Mouse (Mus musculus): ENCODE measurements around the gene Ppp1r36. TPM values are rescaled to one million over a fixed set of nuclear protein-coding genes. Genes with fewer than 3 reads are reported as not detected.

Ppp1r36 gene
- polyA plus RNA-seq, 1 experiment = 0.72 TPM

DNA sequence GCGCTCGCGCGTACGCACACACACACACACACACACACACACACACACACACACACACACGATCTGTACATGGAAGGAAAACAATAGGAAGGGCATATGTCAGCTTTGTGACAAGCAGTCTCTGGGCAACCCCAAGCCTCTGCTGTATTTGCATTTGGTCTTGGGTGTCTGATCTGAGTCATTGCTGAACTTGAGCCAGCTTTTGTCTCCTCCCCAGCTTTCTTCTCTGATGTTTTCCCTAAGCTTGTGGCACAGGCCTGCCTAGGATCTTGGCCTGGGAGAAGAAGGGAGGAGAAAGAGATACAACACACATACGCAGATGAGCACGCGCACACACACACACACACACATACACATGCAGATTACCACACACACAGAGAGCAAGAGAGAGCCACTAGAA lies 46.1 kb downstream of the Ppp1r36 start:
- H3K27me3 ChIP-seq (ENCODE audit: control insufficient read depth, insufficient read depth, low read length) = no peaks in the 10 kb centered on the region
- H3K27ac ChIP-seq (ENCODE audit: insufficient read depth, low read length) = no peak overlapping the region
- 77% methylated on average over 9 of the region's 9 CpGs for WGBS
- TF ChIP-seq POLR2A (IDR thresholded peaks at IDR 0.05; ENCODE audit: borderline replicate concordance, insufficient read depth, low read length) = no peak
- no peak for TF ChIP-seq CTCF (IDR thresholded peaks at IDR 0.05; ENCODE audit: borderline replicate concordance, insufficient read depth, low read depth, low read length)
- no peaks in the 10 kb centered on the region for H3K4me1 ChIP-seq (ENCODE audit: control insufficient read depth, insufficient read depth, low read length)
- DNase-seq = no peak
- no peak overlapping the region for H3K4me3 ChIP-seq (replicated peaks; ENCODE audit: insufficient read depth, low read depth, low read length)

DNA sequence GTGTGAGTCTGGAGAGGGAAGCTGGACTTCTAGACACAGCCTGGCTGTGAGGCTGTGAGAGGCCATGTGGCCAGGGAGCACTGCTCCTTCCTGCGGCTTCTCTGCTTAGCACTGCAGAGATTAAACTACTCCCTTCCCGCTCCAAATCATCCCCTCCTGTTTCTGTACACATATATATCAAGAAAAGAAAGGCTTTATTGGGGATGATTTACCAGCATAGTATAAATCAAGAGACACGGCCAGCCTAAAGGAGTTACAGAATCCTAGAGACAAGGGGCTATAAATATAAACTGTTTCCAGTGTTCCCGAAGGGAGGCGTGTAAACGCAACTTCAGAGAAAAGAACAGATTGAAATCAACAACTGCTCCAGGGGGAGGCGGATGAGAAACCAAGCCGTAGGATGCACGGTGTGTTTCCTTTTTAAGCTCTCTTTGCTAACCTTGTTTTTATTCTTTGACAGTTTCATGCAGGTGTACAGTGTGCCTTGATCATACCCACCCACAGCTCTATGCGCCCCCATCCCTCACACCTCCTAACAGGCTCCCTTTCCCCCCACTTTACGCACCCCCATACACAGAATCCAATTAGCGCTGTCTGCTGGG lies 47.4 kb downstream of the Ppp1r36 start:
- DNase-seq = no peak
- H3K4me3 ChIP-seq (replicated peaks; ENCODE audit: insufficient read depth, low read depth, low read length) = no peak overlapping the region
- TF ChIP-seq CTCF (IDR thresholded peaks at IDR 0.05; ENCODE audit: borderline replicate concordance, insufficient read depth, low read depth, low read length) = no peak
- TF ChIP-seq POLR2A (IDR thresholded peaks at IDR 0.05; ENCODE audit: borderline replicate concordance, insufficient read depth, low read length) = no peak
- H3K27me3 ChIP-seq (ENCODE audit: control insufficient read depth, insufficient read depth, low read length) = no peaks in the 10 kb centered on the region
- WGBS = 79% methylated on average over 12 of the region's 12 CpGs
- H3K27ac ChIP-seq (ENCODE audit: insufficient read depth, low read length) = no peak overlapping the region
- H3K4me1 ChIP-seq (ENCODE audit: control insufficient read depth, insufficient read depth, low read length) = no peaks in the 10 kb centered on the region

DNA sequence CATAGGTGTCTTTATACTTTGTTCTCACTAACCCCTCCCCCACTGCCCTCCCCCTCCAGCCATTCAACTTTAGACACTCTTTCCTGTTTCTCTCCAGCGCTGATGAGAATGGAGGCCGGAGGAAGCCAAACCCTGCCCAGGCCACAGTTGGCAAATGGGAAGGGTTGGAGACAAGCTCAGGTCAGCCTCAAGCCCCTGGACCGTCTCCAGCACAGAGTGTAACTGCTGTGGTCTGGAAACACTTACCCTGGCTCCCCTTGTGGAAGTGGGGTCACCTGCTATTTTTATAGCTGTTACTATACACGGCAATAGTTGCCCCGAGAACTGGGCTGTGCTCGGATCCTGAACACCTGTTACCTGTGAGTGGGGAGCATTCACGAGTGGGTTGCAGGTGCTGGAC lies 49.3 kb downstream of the Ppp1r36 start:
- no peak for TF ChIP-seq POLR2A (IDR thresholded peaks at IDR 0.05; ENCODE audit: borderline replicate concordance, insufficient read depth, low read length)
- TF ChIP-seq CTCF (IDR thresholded peaks at IDR 0.05; ENCODE audit: borderline replicate concordance, insufficient read depth, low read depth, low read length) = no peak
- Histone ChIP-seq H3K4me1 (ENCODE audit: control insufficient read depth, insufficient read depth, low read length) (no peaks in the 10 kb centered on the region), H3K27me3 (ENCODE audit: control insufficient read depth, insufficient read depth, low read length) (no peaks in the 10 kb centered on the region), H3K4me3 (replicated peaks; ENCODE audit: insufficient read depth, low read depth, low read length) (no peak overlapping the region), H3K27ac (ENCODE audit: insufficient read depth, low read length) (no peak overlapping the region)
- WGBS = 43% methylated on average over 7 of the region's 7 CpGs
- DNase-seq = no peak

- WGBS = 69% methylated on average over 7 of the region's 7 CpGs
- H3K4me1 ChIP-seq (ENCODE audit: control insufficient read depth, insufficient read depth, low read length) = no peaks in the 10 kb centered on the region
- H3K27ac ChIP-seq (ENCODE audit: insufficient read depth, low read length) = no peak overlapping the region
- no peak for TF ChIP-seq POLR2A (IDR thresholded peaks at IDR 0.05; ENCODE audit: borderline replicate concordance, insufficient read depth, low read length)
- TF ChIP-seq CTCF (IDR thresholded peaks at IDR 0.05; ENCODE audit: borderline replicate concordance, insufficient read depth, low read depth, low read length) = no peak
- DNase-seq = no peak
- no peaks in the 10 kb centered on the region for H3K27me3 ChIP-seq (ENCODE audit: control insufficient read depth, insufficient read depth, low read length)
- no peak overlapping the region for H3K4me3 ChIP-seq (replicated peaks; ENCODE audit: insufficient read depth, low read depth, low read length)
Observed at GRCm38 (mm10) chr12:76467256-76467655, 49.9 kb downstream of the Ppp1r36 start.

GRCm38 (mm10) chr12:76472046-76472445 lies 54.7 kb downstream of the Ppp1r36 start:
- Histone ChIP-seq H3K27ac (ENCODE audit: insufficient read depth, low read length) (no peak overlapping the region), H3K4me3 (replicated peaks; ENCODE audit: insufficient read depth, low read depth, low read length) (no peak overlapping the region), H3K4me1 (ENCODE audit: control insufficient read depth, insufficient read depth, low read length) (no peaks in the 10 kb centered on the region), H3K27me3 (ENCODE audit: control insufficient read depth, insufficient read depth, low read length) (no peaks in the 10 kb centered on the region)
- WGBS = 12% methylated on average over 4 of the region's 4 CpGs
- TF ChIP-seq CTCF (IDR thresholded peaks at IDR 0.05; ENCODE audit: borderline replicate concordance, insufficient read depth, low read depth, low read length) = peak; percentile 67
- TF ChIP-seq POLR2A (IDR thresholded peaks at IDR 0.05; ENCODE audit: borderline replicate concordance, insufficient read depth, low read length) = no peak
- peak; percentile 59 to 65 for DNase-seq

GRCm38 (mm10) chr12:76473562-76474245 lies 56.4 kb downstream of the Ppp1r36 start:
- WGBS = 76% methylated on average over 10 of the region's 10 CpGs

GRCm38 (mm10) chr12:76474246-76474583 lies 56.9 kb downstream of the Ppp1r36 start:
- 87% methylated on average over 8 of the region's 8 CpGs for whole genome bisulfite sequencing
- no peaks in the 10 kb centered on the region for H3K27me3 ChIP-seq (ENCODE audit: control insufficient read depth, insufficient read depth, low read length)
- DNase-seq = no peak
- TF ChIP-seq CTCF (IDR thresholded peaks at IDR 0.05; ENCODE audit: borderline replicate concordance, insufficient read depth, low read depth, low read length) (no peak), POLR2A (IDR thresholded peaks at IDR 0.05; ENCODE audit: borderline replicate concordance, insufficient read depth, low read length) (no peak)
- no peak overlapping the region for H3K27ac ChIP-seq (ENCODE audit: insufficient read depth, low read length)
- no peak overlapping the region for H3K4me3 ChIP-seq (replicated peaks; ENCODE audit: insufficient read depth, low read depth, low read length)
- no peaks in the 10 kb centered on the region for H3K4me1 ChIP-seq (ENCODE audit: control insufficient read depth, insufficient read depth, low read length)

More at GRCm38 (mm10) chr12:76473562-76474245, 56.4 kb downstream of the Ppp1r36 start:
- H3K4me3 ChIP-seq (replicated peaks; ENCODE audit: insufficient read depth, low read depth, low read length) = no peak overlapping the region
- no peaks in the 10 kb centered on the region for H3K27me3 ChIP-seq (ENCODE audit: control insufficient read depth, insufficient read depth, low read length)
- DNase-seq = no peak
- no peaks in the 10 kb centered on the region for H3K4me1 ChIP-seq (ENCODE audit: control insufficient read depth, insufficient read depth, low read length)
- no peak overlapping the region for H3K27ac ChIP-seq (ENCODE audit: insufficient read depth, low read length)
- TF ChIP-seq POLR2A (IDR thresholded peaks at IDR 0.05; ENCODE audit: borderline replicate concordance, insufficient read depth, low read length) (no peak), CTCF (IDR thresholded peaks at IDR 0.05; ENCODE audit: borderline replicate concordance, insufficient read depth, low read depth, low read length) (no peak)

- no peak for TF ChIP-seq CTCF (IDR thresholded peaks at IDR 0.05; ENCODE audit: borderline replicate concordance, insufficient read depth, low read depth, low read length)
- no peak for TF ChIP-seq POLR2A (IDR thresholded peaks at IDR 0.05; ENCODE audit: borderline replicate concordance, insufficient read depth, low read length)
- no peak overlapping the region for H3K27ac ChIP-seq (ENCODE audit: insufficient read depth, low read length)
- 52% methylated on average over 2 of the region's 2 CpGs for WGBS
- DNase-seq = no peak
- no peaks in the 10 kb centered on the region for H3K4me1 ChIP-seq (ENCODE audit: control insufficient read depth, insufficient read depth, low read length)
- H3K27me3 ChIP-seq (ENCODE audit: control insufficient read depth, insufficient read depth, low read length) = no peaks in the 10 kb centered on the region
- H3K4me3 ChIP-seq (replicated peaks; ENCODE audit: insufficient read depth, low read depth, low read length) = no peak overlapping the region
Observed at GRCm38 (mm10) chr12:76474802-76475201, 57.5 kb downstream of the Ppp1r36 start.

Measured in cerebellum, adult 2 months (tissue).